In genomic region chr1:75219078-75219477, GRCm38 (mm10) we compare ENCODE assay signal across 8 mouse cellular contexts. TPM values are rescaled to one million over a fixed set of nuclear protein-coding genes. Genes with fewer than 3 reads are reported as not detected.
A peak's percentile ranks its signal among the peaks of the same experiment; 100 is the strongest.
DNase-seq lines count a peak whose midpoint lies in the region; ATAC-seq and TF ChIP-seq lines count a peak whose summit lies in the region.

No protein-coding gene starts in this region.

- H3K27ac ChIP-seq in heart, embryonic 15.5 days = peak overlapping the region; percentile 38
- H3K27ac ChIP-seq in liver, embryonic 13.5 days = peak overlapping the region; percentile 96
- H3K27ac ChIP-seq in stomach, embryonic 15.5 days = peak overlapping the region; percentile 63

- H3K79me3 ChIP-seq in C2C12 (ENCODE audit: low read depth) = peaks cover 28% of the 10 kb centered on the region

- H3K4me1 ChIP-seq in heart, embryonic 15.5 days (replicated peaks) = peaks cover 26% of the 10 kb centered on the region
- H3K4me1 ChIP-seq in liver, embryonic 13.5 days (replicated peaks) = peaks cover 52% of the 10 kb centered on the region
- peaks cover 12% of the 10 kb centered on the region for H3K4me1 ChIP-seq in stomach, embryonic 15.5 days

- H3K27me3 ChIP-seq in C2C12 (ENCODE audit: control insufficient read depth, insufficient read depth, insufficient read length) = no peaks in the 10 kb centered on the region
- peaks cover 31% of the 10 kb centered on the region for H3K27me3 ChIP-seq in heart, embryonic 15.5 days
- H3K27me3 ChIP-seq in liver, embryonic 13.5 days = peaks cover 27% of the 10 kb centered on the region
- H3K27me3 ChIP-seq in stomach, embryonic 15.5 days (replicated peaks) = peaks cover 17% of the 10 kb centered on the region

- H3K79me2 ChIP-seq in C2C12 (ENCODE audit: control insufficient read depth, insufficient read depth) = peaks cover 51% of the 10 kb centered on the region

- H3K9ac ChIP-seq in heart, embryonic 15.5 days = peak overlapping the region; percentile 67
- H3K9ac ChIP-seq in liver, embryonic 13.5 days = peak overlapping the region; percentile 96
- H3K9ac ChIP-seq in stomach, embryonic 15.5 days = peak overlapping the region; percentile 35

- peak; percentile 87 for ATAC-seq in heart, embryonic 15.5 days (replicated peaks; ENCODE audit: insufficient number of reproducible peaks, insufficient read depth, low FRiP score, low read depth)
- ATAC-seq in liver, embryonic 13.5 days (ENCODE audit: low read depth) = peak; percentile 85
- ATAC-seq in stomach, embryonic 15.5 days (ENCODE audit: insufficient read depth, low FRiP score, low read depth) = peak; percentile 90

- H3K4me3 ChIP-seq in C2C12 (ENCODE audit: insufficient read depth, poor library complexity, severe bottlenecking) = peak overlapping the region; percentile 91
- H3K4me3 ChIP-seq in heart, embryonic 15.5 days = peak overlapping the region; percentile 72
- peak overlapping the region; percentile 91 for H3K4me3 ChIP-seq in liver, embryonic 13.5 days (replicated peaks)
- H3K4me3 ChIP-seq in stomach, embryonic 15.5 days (replicated peaks) = peak overlapping the region; percentile 56

- no peak for TF ChIP-seq CTCF in C2C12 (IDR thresholded peaks at IDR 0.05; ENCODE audit: control insufficient read depth, insufficient read depth, insufficient read length)

- WGBS in heart, embryonic 15.5 days = 0% methylated on average over 24 of the region's 24 CpGs
- under 1% methylated on average over 24 of the region's 24 CpGs for WGBS in liver, embryonic 13.5 days (ENCODE audit: insufficient replicate concordance)
- under 1% methylated on average over 24 of the region's 24 CpGs for WGBS in stomach, embryonic 15.5 days

- peak overlapping the region; percentile 98 for H3K4me2 ChIP-seq in heart, embryonic 15.5 days
- peak overlapping the region; percentile 99 for H3K4me2 ChIP-seq in liver, embryonic 13.5 days
- peak overlapping the region; percentile 98 for H3K4me2 ChIP-seq in stomach, embryonic 15.5 days

- DNase-seq in c-Kit-negative CD71-positive TER-119-positive erythroid progenitor cells, embryonic 14.5 days (ENCODE audit: low read depth, low spot score) = peak; percentile 86
- peak; percentile 66 for DNase-seq in fibroblast of lung, adult 2 months (ENCODE audit: low read depth)
- peak; percentile 94 to 97 for DNase-seq in kidney, postnatal 25 days
- DNase-seq in liver, embryonic 13.5 days = peak; percentile 95
- DNase-seq in natural killer cell, adult 2 months (ENCODE audit: low spot score in 2 of 2) = peak; percentile 92 to 96

- H3K9me3 ChIP-seq in heart, embryonic 15.5 days (replicated peaks) = no peaks in the 10 kb centered on the region
- H3K9me3 ChIP-seq in liver, embryonic 13.5 days (replicated peaks) = no peaks in the 10 kb centered on the region
- no peaks in the 10 kb centered on the region for H3K9me3 ChIP-seq in stomach, embryonic 15.5 days

- H3ac ChIP-seq in C2C12 (ENCODE audit: control insufficient read depth, insufficient read length, low read depth) = peak overlapping the region; percentile 71

- peaks cover 32% of the 10 kb centered on the region for H3K36me3 ChIP-seq in C2C12 (ENCODE audit: control insufficient read depth, insufficient read depth)
- H3K36me3 ChIP-seq in heart, embryonic 15.5 days = peaks cover 17% of the 10 kb centered on the region
- peaks cover 32% of the 10 kb centered on the region for H3K36me3 ChIP-seq in liver, embryonic 13.5 days
- H3K36me3 ChIP-seq in stomach, embryonic 15.5 days = 0 out of 2 replicates have a peak, but pooled peaks cover 3% of the 10 kb centered on the region

TF ChIP-seq in C2C12, 6 proteins besides CTCF, POLR2A, EP300 and RAD21:
- no peak for TF ChIP-seq FOSL1 (IDR thresholded peaks at IDR 0.05; ENCODE audit: insufficient read depth, low read length, poor library complexity, severe bottlenecking)
- TF ChIP-seq CEBPB (IDR thresholded peaks at IDR 0.05; ENCODE audit: low read depth) = no peak
- no peak for TF ChIP-seq USF1 (IDR thresholded peaks at IDR 0.05; ENCODE audit: low read depth)
- no peak for TF ChIP-seq MYOD1 (IDR thresholded peaks at IDR 0.05; ENCODE audit: control insufficient read depth, insufficient read length, low read depth)

RNA-seq across cellular contexts. Expression of gene Tuba4a, which starts 0.6 kb away (rescaled TPM):
- 167 TPM for polyA plus RNA-seq in C2C12 (2012; fragmentation: generic; extraction: Trizol)
- polyA plus RNA-seq in heart, embryonic 15.5 days (2015; fragmentation: Nextera tagmentation; extraction: Ambion mirVana) = 41.9 and 56.7 TPM in 2 replicates
- 456 and 508 TPM in 2 replicates for polyA plus RNA-seq in liver, embryonic 13.5 days (2015; fragmentation: Nextera tagmentation; extraction: Ambion mirVana)
- 142 and 145 TPM in 2 replicates for polyA plus RNA-seq in stomach, embryonic 15.5 days (2015; fragmentation: Nextera tagmentation; extraction: Ambion mirVana)

RNA-seq across cellular contexts. Expression of gene Stk16, which starts 8.4 kb away (rescaled TPM):
- 110 TPM for polyA plus RNA-seq in C2C12 (2012; fragmentation: generic; extraction: Trizol)
- 73.6 and 96.9 TPM in 2 replicates for polyA plus RNA-seq in heart, embryonic 15.5 days (2015; fragmentation: Nextera tagmentation; extraction: Ambion mirVana)
- 90.7 and 90.8 TPM in 2 replicates for polyA plus RNA-seq in liver, embryonic 13.5 days (2015; fragmentation: Nextera tagmentation; extraction: Ambion mirVana)
- 120 and 132 TPM in 2 replicates for polyA plus RNA-seq in stomach, embryonic 15.5 days (2015; fragmentation: Nextera tagmentation; extraction: Ambion mirVana)

RNA-seq across cellular contexts. Expression of gene Glb1l, which starts 8.5 kb away (rescaled TPM):
- 1.3 TPM for polyA plus RNA-seq in C2C12 (2012; fragmentation: generic; extraction: Trizol)
- 9.4 and 11.4 TPM in 2 replicates for polyA plus RNA-seq in heart, embryonic 15.5 days (2015; fragmentation: Nextera tagmentation; extraction: Ambion mirVana)
- polyA plus RNA-seq in liver, embryonic 13.5 days (2015; fragmentation: Nextera tagmentation; extraction: Ambion mirVana) = 3.8 and 5.0 TPM in 2 replicates
- polyA plus RNA-seq in stomach, embryonic 15.5 days (2015; fragmentation: Nextera tagmentation; extraction: Ambion mirVana) = 15.5 and 17.1 TPM in 2 replicates

RNA-seq across cellular contexts. Expression of gene A630095N17Rik, which starts 12.8 kb away (rescaled TPM):
- not detected for polyA plus RNA-seq in C2C12 (2012; fragmentation: generic; extraction: Trizol)
- 0.23 TPM in 1 of 2 replicates, not detected in the other for polyA plus RNA-seq in heart, embryonic 15.5 days (2015; fragmentation: Nextera tagmentation; extraction: Ambion mirVana)
- not detected in 2 replicates for polyA plus RNA-seq in liver, embryonic 13.5 days (2015; fragmentation: Nextera tagmentation; extraction: Ambion mirVana)
- not detected in 2 replicates for polyA plus RNA-seq in stomach, embryonic 15.5 days (2015; fragmentation: Nextera tagmentation; extraction: Ambion mirVana)

RNA-seq across cellular contexts. Expression of gene Dnajb2, which starts 17.1 kb away (rescaled TPM):
- 27.7 TPM for polyA plus RNA-seq in C2C12 (2012; fragmentation: generic; extraction: Trizol)
- 41.4 and 43.0 TPM in 2 replicates for polyA plus RNA-seq in heart, embryonic 15.5 days (2015; fragmentation: Nextera tagmentation; extraction: Ambion mirVana)
- 31.2 and 34.7 TPM in 2 replicates for polyA plus RNA-seq in liver, embryonic 13.5 days (2015; fragmentation: Nextera tagmentation; extraction: Ambion mirVana)
- polyA plus RNA-seq in stomach, embryonic 15.5 days (2015; fragmentation: Nextera tagmentation; extraction: Ambion mirVana) = 34.9 and 35.9 TPM in 2 replicates

Comparison
In these comparisons a context has a peak if more than half of its experiments do, and no peak if none do; other contexts are left out.
1. Peak in every context shown above with its lines: DNase-seq, ATAC-seq, H3K4me3 ChIP-seq and H3K27ac ChIP-seq.
2. H3K27ac ChIP-seq: peak in every context shown above with its lines; median percentile 96 in liver, embryonic 13.5 days; 63 in stomach, embryonic 15.5 days; 38 in heart, embryonic 15.5 days.
3. H3K9ac ChIP-seq: peak in every context shown above with its lines; median percentile 96 in liver, embryonic 13.5 days; 67 in heart, embryonic 15.5 days; 35 in stomach, embryonic 15.5 days.